Mouse (Mus musculus) frontal cortex, postnatal 36 days (tissue): ENCODE measurements at regions not wholly inside any gene's neighbourhood (a gene's known extent, or its start where the extent isn't known, plus 50 kb on each side); places are given as distances from the start of the nearest gene placed in this dataset.

Experiments used
- DNase-seq, 2 experiments: peaks; one replicate each; pipeline ENCODE4 v3.0.0; 2022; ENCODE audit warnings: low spot score in 2 of 2

DNA sequence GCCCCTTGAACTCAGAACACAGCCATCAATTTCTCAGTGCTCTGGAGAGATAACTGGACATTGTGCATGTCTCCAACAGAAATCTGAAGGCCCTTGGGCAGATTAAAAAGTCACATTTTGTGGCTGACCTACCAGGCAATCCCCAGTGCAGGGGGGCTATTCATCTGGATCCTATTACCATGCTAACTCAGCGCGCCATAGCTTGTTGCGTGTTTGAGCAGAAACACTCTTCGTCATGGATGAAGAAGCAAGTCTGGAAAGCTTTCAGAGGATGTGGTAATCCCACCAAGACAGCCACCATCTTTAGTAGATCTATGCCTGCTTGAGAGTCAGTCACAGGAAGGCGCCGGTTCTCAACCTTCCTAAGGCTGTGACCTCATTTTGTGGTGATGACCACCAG, 243.9 kb downstream of the Sipa1l2 start:
- no peak for DNase-seq

GRCm38 (mm10) chr8:125322561-125322960, 247.0 kb downstream of the Sipa1l2 start:
- no peak for DNase-seq

DNA sequence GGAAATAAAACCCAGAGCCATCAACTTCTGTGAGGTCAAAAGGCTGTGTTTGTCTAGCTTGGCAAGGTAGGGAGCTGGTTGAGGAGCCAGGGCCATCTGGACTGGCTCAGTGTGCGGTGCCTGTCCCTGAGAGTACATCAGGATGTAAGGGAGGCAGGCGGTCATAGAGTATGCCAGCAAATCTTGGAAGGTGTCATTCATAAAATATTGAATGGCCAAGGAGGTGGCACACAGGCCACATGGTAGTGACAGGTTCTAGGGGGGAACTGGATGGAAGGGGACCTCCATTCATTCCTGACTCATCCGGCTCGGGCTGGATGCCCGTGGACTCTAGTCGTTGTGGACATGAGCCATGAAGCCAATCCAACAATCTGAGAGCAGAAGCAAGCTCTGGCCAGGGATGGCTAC, 252.0 kb downstream of the Sipa1l2 start:
- DNase-seq: no peak

- no peak for DNase-seq
These were observed 253.9 kb downstream of the Sipa1l2 start for GRCm38 (mm10) chr8:125315736-125316135.

- DNase-seq: no peak
These were observed 254.6 kb downstream of the Sipa1l2 start for GRCm38 (mm10) chr8:125314996-125315395.

GRCm38 (mm10) chr8:125314221-125314984, 255.2 kb downstream of the Sipa1l2 start:
- DNase-seq: no peak

GRCm38 (mm10) chr8:125311228-125312053, 257.4 kb downstream of the Disc1 start:
- DNase-seq: no peak
